Mouse (Mus musculus) hindbrain, postnatal 0 days (tissue): ENCODE data around the gene Fam208b. TPM values are rescaled to one million over a fixed set of nuclear protein-coding genes. Genes with fewer than 3 reads are reported as not detected.
"Not testable (repeated sequence)": the region's sequence is repeated elsewhere in the genome, so short reads cannot be mapped to it uniquely, and the experiment has no call there.

Experiments used
- ATAC-seq: fragments of 200-750 bp; cut with Nextera tagmentation; 2 replicates; pipeline ENCODE4 v1.8.0; 2017; ENCODE audit warnings: mild to moderate bottlenecking, moderate TSS enrichment, moderate library complexity
- DNase-seq: peaks from one replicate; pipeline ENCODE4 v3.0.0-alpha.2; 2015; ENCODE audit warnings: low spot score
- H3K27ac ChIP-seq: fragments of 300-500 bp; sonication (generic); 2 replicates; pipeline ENCODE4 v1.5.1; 2014; ENCODE audit warnings: mild to moderate bottlenecking
- H3K27me3 ChIP-seq: fragments of 300-500 bp; sonication (generic); 2 replicates; pipeline ENCODE4 v1.6.1; 2014; ENCODE audit warnings: low read length, mixed read lengths; ENCODE audit not compliant: insufficient read depth
- H3K36me3 ChIP-seq: fragments of 300-500 bp; sonication (generic); 2 replicates; pipeline ENCODE4 v1.6.1; 2014; ENCODE audit warnings: low read length, mixed read lengths; ENCODE audit not compliant: insufficient read depth
- H3K4me1 ChIP-seq: fragments of 300-500 bp; sonication (generic); 2 replicates; pipeline ENCODE4 v1.6.1; 2014; ENCODE audit warnings: antibody characterized with exemption, low read length, mixed read lengths; ENCODE audit not compliant: insufficient read depth
- H3K4me2 ChIP-seq: fragments of 300-500 bp; sonication (generic); 2 replicates; pipeline ENCODE4 v1.6.1; 2014; ENCODE audit warnings: low read depth, mild to moderate bottlenecking, low read length, moderate library complexity, mixed read lengths
- H3K4me3 ChIP-seq: fragments of 300-500 bp; sonication (generic); 2 replicates; pipeline ENCODE4 v1.5.1; 2014; ENCODE audit warnings: low read length
- H3K9ac ChIP-seq: fragments of 300-500 bp; sonication (generic); replicated peaks from 2 replicates; pipeline ENCODE4 v1.6.1; 2014; ENCODE audit warnings: mild to moderate bottlenecking, low read length, moderate library complexity, mixed read lengths
- H3K9me3 ChIP-seq: fragments of 300-500 bp; sonication (generic); 2 replicates; pipeline ENCODE4 v1.6.1; 2016; ENCODE audit warnings: low read length, mixed read lengths
- CTCF ChIP-seq: IDR thresholded peaks from 2 replicates; pipeline ENCODE4 v1.5.1; 2016; ENCODE audit warnings: antibody characterized with exemption, control low read depth, low read depth
- WGBS: fragments of 180-500 bp; shearing (Covaris S2); extraction: QIAGEN DNeasy Blood & Tissue Kit; methylation state at CpG from one replicate; pipeline ENCODE4 v1.1.7; 2014; 5-methylcytosine and 5-hydroxymethylcytosine counted together
- polyA plus RNA-seq: library from polyadenylated mRNA; unstranded; fragments of >200 nt; fragmentation: Nextera tagmentation; extraction: Ambion mirVana; gene quantifications from 2 replicates; pipeline ENCODE4 v1.2.1, GENCODE M21; 2015
- total RNA-seq: library from RNA; depleted of rRNA; stranded (reverse); fragments of >200 nt; gene quantifications from 2 replicates; pipeline ENCODE4 v1.2.3, GENCODE M21; 2014

Fam208b gene
- total and polyA plus RNA-seq, 2 experiments from 2014 or later, result 8.4 to 25.4 TPM

DNA sequence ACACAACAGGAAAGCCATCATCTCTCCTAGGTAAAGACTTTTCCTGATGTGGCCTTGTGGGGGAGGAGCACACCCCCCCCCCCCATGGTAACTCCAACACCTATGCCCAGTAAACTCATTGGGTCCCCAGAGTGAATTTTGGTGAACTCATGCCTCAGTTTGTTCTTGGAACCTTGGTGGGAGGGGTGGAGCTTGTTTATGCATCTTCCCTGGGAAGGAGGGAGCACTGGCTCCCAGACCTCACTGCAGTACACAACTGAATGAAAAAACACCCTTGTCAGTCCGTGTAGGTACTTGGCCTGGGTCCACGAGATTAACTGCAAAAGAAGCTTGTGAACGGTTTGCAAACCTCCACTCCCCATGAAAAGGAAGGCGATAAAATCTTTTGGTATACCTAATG lies 78.5 kb downstream of the Fam208b start:
- 66% methylated on average over 4 of the region's 4 CpGs for WGBS

DNA sequence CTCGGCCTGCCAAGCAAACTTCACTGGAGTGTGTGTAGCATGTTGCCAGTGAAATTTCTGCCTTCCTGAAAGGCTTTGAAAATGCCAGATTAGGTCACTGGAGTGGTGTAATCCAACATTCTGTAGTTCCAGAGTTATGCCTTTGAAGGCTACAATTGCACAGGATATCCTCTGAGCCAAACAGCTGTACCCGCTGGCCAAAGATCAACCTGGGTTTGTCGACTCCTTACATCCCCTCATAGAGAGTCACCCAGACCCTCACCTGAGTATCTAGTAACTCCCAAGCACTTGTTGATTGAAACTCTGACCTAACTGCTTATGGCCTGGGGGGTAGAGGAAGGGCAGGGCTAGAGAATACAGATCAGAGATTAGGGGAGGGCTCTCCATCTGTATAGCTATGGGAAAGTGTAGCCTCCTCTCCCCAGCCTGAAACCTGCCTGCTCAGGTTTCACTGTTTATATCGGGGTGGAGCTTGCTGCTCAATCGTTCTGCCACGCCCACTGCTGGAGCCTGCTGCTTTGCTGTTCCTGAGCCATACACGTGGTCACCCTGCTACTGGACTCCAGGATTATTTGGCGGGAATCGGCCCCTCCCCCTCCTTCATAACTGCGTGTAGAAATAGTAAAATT lies 79.1 kb downstream of the Fam208b start:
- ATAC-seq, result no peak
- no peak for TF ChIP-seq CTCF
- 66% methylated on average over 10 of the region's 10 CpGs for WGBS
- Histone ChIP-seq H3K4me1 (no peaks in the 10 kb centered on the region), H3K4me2 (no peak overlapping the region), H3K9me3 (no peaks in the 10 kb centered on the region), H3K27me3 (no peaks in the 10 kb centered on the region), H3K4me3 (no peak overlapping the region), H3K27ac (no peak overlapping the region), H3K36me3 (no peaks in the 10 kb centered on the region), H3K9ac (no peak overlapping the region)
- no peak for DNase-seq

More for the DNA sequence above, 78.5 kb downstream of the Fam208b start:
- Histone ChIP-seq H3K27me3 (no peaks in the 10 kb centered on the region), H3K9ac (no peak overlapping the region), H3K9me3 (no peaks in the 10 kb centered on the region), H3K27ac (no peak overlapping the region), H3K4me2 (no peak overlapping the region), H3K36me3 (no peaks in the 10 kb centered on the region), H3K4me3 (no peak overlapping the region), H3K4me1 (no peaks in the 10 kb centered on the region)
- no peak for DNase-seq
- no peak for TF ChIP-seq CTCF
- ATAC-seq, result no peak

DNA sequence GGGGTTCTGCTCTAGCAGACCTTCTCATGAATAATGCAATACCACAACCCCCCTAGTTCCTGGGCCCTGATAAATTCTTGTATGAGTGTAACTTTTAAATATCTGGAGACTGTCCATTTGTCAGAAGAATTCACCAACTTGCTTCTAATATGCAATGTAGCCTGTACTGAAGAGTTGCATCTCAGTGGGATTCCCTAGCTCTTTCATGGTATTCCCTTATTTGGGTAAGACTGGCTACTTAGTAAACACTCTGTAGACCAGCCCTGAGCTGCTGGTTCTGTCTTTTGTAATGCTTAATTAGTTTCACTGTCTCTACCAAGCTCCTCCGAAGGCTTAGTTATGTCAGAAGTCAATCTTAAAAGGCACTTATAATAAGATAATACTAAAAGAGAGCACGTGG lies 79.7 kb downstream of the Fam208b start:
- not testable (repeated sequence) for ATAC-seq, H3K4me2 ChIP-seq, H3K36me3 ChIP-seq, H3K4me1 ChIP-seq, H3K27ac ChIP-seq, H3K4me3 ChIP-seq, H3K27me3 ChIP-seq, H3K9ac ChIP-seq, H3K9me3 ChIP-seq, DNase-seq
- 40% methylated on average over 2 of the region's 2 CpGs for WGBS

DNA sequence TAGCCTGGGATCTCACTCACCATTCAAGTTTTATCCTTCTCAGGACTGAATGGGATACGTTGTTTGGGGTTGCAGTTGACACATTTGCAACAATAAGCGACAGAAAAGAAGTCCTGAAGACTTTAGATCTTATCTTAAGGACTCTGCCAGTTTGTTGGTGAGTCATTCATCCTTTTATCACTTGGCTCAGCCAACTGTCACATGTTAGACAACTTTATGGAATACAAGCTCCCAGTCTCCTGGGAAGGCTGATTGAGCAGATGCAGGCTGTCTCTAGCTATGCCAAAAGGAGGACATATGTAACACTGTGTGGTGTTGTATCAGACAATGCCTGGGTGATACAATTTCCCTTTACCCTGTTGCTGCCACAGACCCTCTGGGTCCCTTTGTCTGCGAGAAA lies 80.5 kb downstream of the Fam208b start:
- no peak overlapping the region for H3K27ac ChIP-seq
- no peaks in the 10 kb centered on the region for H3K4me1 ChIP-seq
- ATAC-seq (no peak), DNase-seq (no peak)
- H3K9ac ChIP-seq, result no peak overlapping the region
- H3K4me3 ChIP-seq, result no peak overlapping the region
- TF ChIP-seq CTCF, result no peak
- no peaks in the 10 kb centered on the region for H3K36me3 ChIP-seq
- H3K27me3 ChIP-seq, result no peaks in the 10 kb centered on the region
- no peaks in the 10 kb centered on the region for H3K9me3 ChIP-seq
- WGBS, result 62% methylated on average over 3 of the region's 3 CpGs
- H3K4me2 ChIP-seq, result no peak overlapping the region

DNA sequence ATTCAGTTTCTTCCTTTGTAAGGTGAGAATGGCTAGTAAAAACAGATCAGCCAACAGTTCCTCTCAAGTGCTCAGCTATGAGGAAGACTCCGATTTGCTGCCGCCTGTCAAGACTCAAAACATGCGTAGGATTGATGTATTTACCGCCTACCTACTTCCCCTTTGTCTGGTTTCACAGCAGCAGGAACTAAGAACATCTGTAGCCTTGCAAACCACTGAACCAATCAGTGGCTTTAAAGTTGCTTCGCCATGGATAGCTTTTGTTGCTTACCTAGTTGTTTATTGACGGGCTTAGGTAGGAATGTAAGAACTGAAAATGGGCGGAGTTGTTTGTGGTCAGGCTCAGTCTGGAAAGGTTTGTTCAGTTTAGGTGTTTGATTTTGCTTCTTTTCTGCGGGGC lies 84.6 kb downstream of the Fam208b start:
- no peaks in the 10 kb centered on the region for H3K27me3 ChIP-seq
- no peak overlapping the region for H3K4me2 ChIP-seq
- ATAC-seq, result no peak
- H3K9ac ChIP-seq, result no peak overlapping the region
- no peak for TF ChIP-seq CTCF
- H3K36me3 ChIP-seq, result no peaks in the 10 kb centered on the region
- 80% methylated on average over 8 of the region's 8 CpGs for WGBS
- no peaks in the 10 kb centered on the region; the same call in 1 of the 2 replicates for H3K4me1 ChIP-seq
- H3K27ac ChIP-seq, result no peak overlapping the region
- DNase-seq, result no peak
- no peak overlapping the region for H3K4me3 ChIP-seq
- no peaks in the 10 kb centered on the region for H3K9me3 ChIP-seq

DNA sequence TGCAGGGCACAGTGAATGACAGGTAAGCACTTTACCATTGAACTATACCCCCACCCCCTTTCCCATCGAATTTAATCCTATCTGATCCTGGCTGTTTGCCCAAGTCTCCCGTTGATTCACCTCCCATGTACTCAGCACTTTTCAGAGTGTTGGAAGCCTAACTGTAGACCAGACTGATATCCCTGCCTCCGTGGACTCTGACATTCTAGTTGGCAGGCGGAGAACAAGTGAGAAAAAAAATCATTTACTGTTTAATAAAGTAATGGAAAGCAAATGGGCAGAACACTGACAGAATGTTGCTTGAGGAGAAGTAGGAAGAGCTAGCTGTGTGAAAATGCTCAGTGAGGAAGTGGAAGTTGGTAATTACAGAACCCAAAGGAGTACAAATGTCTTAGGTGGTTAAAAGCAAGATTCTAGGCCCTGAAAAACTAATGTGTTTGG lies 85.3 kb downstream of the Fam208b start:
- Histone ChIP-seq H3K27ac (no peak overlapping the region), H3K4me2 (no peak overlapping the region), H3K9me3 (no peaks in the 10 kb centered on the region), H3K4me1 (no peaks in the 10 kb centered on the region; the same call in 1 of the 2 replicates), H3K36me3 (no peaks in the 10 kb centered on the region), H3K27me3 (no peaks in the 10 kb centered on the region), H3K4me3 (no peak overlapping the region), H3K9ac (no peak overlapping the region)
- DNase-seq, result no peak
- 39% methylated on average over 4 of the region's 4 CpGs for WGBS
- no peak for ATAC-seq
- no peak for TF ChIP-seq CTCF

DNA sequence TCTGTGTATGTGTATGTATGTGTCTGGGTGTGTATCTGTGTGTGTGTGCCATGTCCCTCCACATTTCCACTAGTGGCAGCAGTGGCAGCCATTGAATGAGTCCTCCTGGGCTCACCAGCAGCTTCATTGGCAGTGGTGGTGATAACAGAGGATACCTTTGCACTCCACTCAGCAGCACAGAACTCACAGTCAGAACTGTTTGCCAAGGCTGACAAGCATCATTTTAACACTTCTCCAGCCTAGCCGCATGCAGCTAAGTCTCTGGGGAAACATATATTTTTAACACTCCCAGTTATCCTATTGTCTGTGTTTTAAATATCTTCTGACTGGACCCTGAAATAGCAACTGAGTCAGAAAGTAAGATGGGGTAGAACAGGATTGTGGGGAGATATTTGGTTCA lies 87.0 kb downstream of the Fam208b start:
- Histone ChIP-seq H3K36me3 (no peaks in the 10 kb centered on the region), H3K27ac (no peak overlapping the region), H3K4me2 (no peak overlapping the region), H3K27me3 (no peaks in the 10 kb centered on the region), H3K9ac (no peak overlapping the region), H3K9me3 (no peaks in the 10 kb centered on the region), H3K4me3 (no peak overlapping the region), H3K4me1 (no peaks in the 10 kb centered on the region; the same call in 1 of the 2 replicates)
- DNase-seq (no peak), ATAC-seq (peak; percentile 70; the same call in 1 of the 2 replicates)
- no peak for TF ChIP-seq CTCF
- WGBS, result 67% methylated on average over 1 of the region's 1 CpGs
